Mouse (Mus musculus): ENCODE data around the gene Rad51c. TPM values are rescaled to one million over a fixed set of nuclear protein-coding genes. Genes with fewer than 3 reads are reported as not detected.

Gene Rad51c
- polyA plus RNA-seq, 1 experiment from 2014 or later: 6.5 TPM

- Histone ChIP-seq H3K4me3 (replicated peaks) (peak overlapping the region; percentile 56), H3K4me2 (peak overlapping the region; percentile 97), H3K9me3 (no peaks in the 10 kb centered on the region), H3K36me3 (no peaks in the 10 kb centered on the region), H3K9ac (peak overlapping the region; percentile 25; the same call in 1 of the 2 replicates), H3K27ac (no peak overlapping the region), H3K4me1 (peaks cover 7% of the 10 kb centered on the region; the same call in 1 of the 2 replicates), H3K27me3 (replicated peaks) (peaks cover 17% of the 10 kb centered on the region)
- no peak for ATAC-seq (ENCODE audit: insufficient read depth, low FRiP score, low read depth)
- 8% methylated on average over 31 of the region's 31 CpGs for WGBS
These were observed 47.1 kb downstream of the Rad51c start for GRCm38 (mm10) chr11:87357317-87358300.

DNA sequence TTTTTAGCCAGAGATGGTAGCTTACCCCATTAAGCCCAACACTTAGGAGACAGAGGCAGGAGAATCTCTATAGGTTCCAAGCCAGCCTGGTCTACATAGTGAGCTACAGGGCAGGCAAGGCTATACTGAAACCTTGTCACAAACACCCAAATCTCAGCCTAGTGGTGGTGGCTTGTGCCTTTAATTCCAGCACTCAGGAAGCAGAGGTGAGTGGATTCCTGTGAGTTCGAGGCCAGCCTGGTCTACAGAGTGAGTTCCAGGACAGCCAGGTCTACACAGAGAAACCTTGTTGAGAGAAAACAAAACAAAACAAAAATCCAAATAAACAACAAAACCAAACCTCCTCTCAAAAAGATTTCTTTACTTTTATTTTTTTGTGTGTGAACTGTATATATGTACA is 49.9 kb downstream of the Rad51c start:
- H3K27ac ChIP-seq: no peak overlapping the region
- 94% methylated on average over 1 of the region's 1 CpGs for WGBS
- no peak for ATAC-seq (ENCODE audit: insufficient read depth, low FRiP score, low read depth)

DNA sequence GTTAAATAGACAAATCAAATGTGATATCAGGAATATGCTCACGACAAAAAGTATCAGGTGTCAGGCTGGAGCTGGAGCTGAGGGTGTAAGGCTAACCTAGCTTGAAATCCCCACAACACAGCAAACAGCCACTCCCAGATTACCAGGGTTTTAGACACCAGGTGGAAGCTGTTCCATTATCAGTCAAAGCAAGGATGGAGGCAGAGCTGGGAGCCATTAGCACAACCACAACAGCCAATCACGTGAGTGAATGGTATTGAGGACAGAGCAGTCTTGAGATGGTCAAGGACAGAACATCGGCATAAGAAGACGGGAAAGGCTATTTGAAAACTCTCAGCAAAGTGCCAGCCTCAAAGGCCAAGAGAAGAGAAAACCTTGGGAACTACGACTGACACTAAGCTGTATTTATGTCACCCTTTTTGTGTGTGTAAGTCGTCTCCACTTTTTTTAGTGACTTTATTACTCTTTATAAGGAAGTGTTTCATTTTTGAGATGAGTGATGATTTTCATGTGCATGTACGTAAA is 51.0 kb downstream of the Rad51c start:
- WGBS: 77% methylated on average over 7 of the region's 7 CpGs
- H3K27me3 ChIP-seq (replicated peaks): peaks cover 6% of the 10 kb centered on the region
- no peak for ATAC-seq (ENCODE audit: insufficient read depth, low FRiP score, low read depth)
- H3K4me2 ChIP-seq: no peak overlapping the region
- H3K4me3 ChIP-seq (replicated peaks): no peak overlapping the region
- no peaks in the 10 kb centered on the region for H3K9me3 ChIP-seq
- peaks cover 7% of the 10 kb centered on the region; the same call in 1 of the 2 replicates for H3K4me1 ChIP-seq
- no peak overlapping the region for H3K27ac ChIP-seq
- no peak overlapping the region for H3K9ac ChIP-seq
- H3K36me3 ChIP-seq: no peaks in the 10 kb centered on the region

More for the DNA sequence above, 49.9 kb downstream of the Rad51c start:
- H3K9ac ChIP-seq: no peak overlapping the region
- no peak overlapping the region for H3K4me3 ChIP-seq (replicated peaks)
- no peaks in the 10 kb centered on the region for H3K36me3 ChIP-seq
- no peaks in the 10 kb centered on the region for H3K9me3 ChIP-seq
- no peak overlapping the region for H3K4me2 ChIP-seq
- H3K4me1 ChIP-seq: peaks cover 7% of the 10 kb centered on the region; the same call in 1 of the 2 replicates
- H3K27me3 ChIP-seq (replicated peaks): peaks cover 13% of the 10 kb centered on the region

Other genes starting within 250 kb of the Rad51c start
- 1.9 and 2.4 TPM in 2 replicates for gene Ppm1e, start 45.9 kb downstream of the Rad51c start, polyA plus RNA-seq (2015; fragmentation: Nextera tagmentation; extraction: Ambion mirVana)
- 0.46 and 0.59 TPM in 2 replicates for gene Tex14, start 111 bp upstream of the Rad51c start, polyA plus RNA-seq (2015; fragmentation: Nextera tagmentation; extraction: Ambion mirVana)
- not detected in 2 replicates for gene Gm11492, start 161.7 kb upstream of the Rad51c start, polyA plus RNA-seq (2015; fragmentation: Nextera tagmentation; extraction: Ambion mirVana)
- gene Sept4, start 163.9 kb upstream of the Rad51c start, polyA plus RNA-seq (2015; fragmentation: Nextera tagmentation; extraction: Ambion mirVana): 22.2 and 23.7 TPM in 2 replicates
- gene Mtmr4, start 187.2 kb upstream of the Rad51c start, polyA plus RNA-seq (2015; fragmentation: Nextera tagmentation; extraction: Ambion mirVana): 25.6 and 26.5 TPM in 2 replicates
- gene Hsf5, start 212.2 kb upstream of the Rad51c start, polyA plus RNA-seq (2015; fragmentation: Nextera tagmentation; extraction: Ambion mirVana): 0.26 and 0.31 TPM in 2 replicates